Mouse (Mus musculus) E14TG2a.4 (cell line): ENCODE data around the gene 1810055G02Rik.

Source experiments
- CTCF ChIP-seq: conservative IDR thresholded peaks from 2 replicates; pipeline ENCODE4 v1.5.1; 2014; ENCODE audit warnings: low read length
- NANOG ChIP-seq: IDR thresholded peaks from 2 replicates; pipeline ENCODE4 v1.6.1; 2014; ENCODE audit warnings: borderline replicate concordance, low read length, mixed read lengths

GRCm38 (mm10) chr19:3667155-3667895, 40.8 kb upstream of the 1810055G02Rik start:
- TF ChIP-seq CTCF (no peak), NANOG (no peak)
